Mouse (Mus musculus): ENCODE data around the gene Zswim8. TPM values are rescaled to one million over a fixed set of nuclear protein-coding genes. Genes with fewer than 3 reads are reported as not detected.

Zswim8 gene
- 162 TPM for polyA plus RNA-seq (2021)

DNA sequence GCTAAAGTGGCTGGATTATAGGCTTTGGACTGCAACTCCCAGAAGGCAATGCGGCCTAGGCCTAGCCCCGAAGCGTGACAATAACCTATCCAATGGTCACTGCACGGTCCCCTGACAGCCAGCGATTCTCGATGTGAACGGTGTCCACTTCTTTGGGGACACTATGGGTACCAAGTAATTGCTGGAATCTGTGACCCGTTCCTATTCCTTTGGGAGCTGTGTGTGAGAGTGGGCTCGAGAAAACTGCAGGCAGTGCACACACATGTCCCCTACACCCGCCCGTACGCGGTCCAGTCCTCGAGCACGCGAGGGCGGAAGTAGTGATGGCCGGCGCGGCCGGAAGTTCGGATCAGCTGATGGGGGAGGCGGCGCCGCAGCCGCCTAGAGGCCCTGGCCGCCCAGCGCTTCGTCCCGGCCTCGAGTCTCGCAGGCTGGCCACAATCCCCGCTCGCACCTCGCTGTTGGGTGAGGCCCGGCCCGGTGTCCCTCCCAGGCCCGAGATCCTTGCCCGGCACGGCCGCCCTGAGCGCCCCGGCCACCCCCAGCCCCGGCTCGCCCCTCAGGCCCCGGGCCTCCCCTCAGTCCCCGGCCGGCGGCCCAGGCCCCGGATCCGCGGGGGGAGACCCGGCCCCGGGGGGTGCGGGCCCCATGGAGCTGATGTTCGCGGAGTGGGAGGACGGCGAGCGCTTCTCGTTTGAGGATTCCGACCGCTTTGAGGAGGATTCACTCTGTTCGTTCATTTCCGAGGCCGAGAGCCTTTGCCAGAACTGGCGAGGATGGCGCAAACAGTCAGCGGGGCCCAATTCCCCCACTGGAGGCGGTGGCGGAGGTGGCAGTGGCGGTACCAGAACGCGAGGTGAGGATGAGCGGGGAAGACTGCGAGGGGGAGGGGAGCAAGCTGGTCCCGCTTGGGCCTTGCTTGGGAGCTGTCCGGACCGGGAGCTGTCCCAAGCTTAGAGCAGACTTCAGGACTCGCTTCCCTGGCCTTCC, at the start of gene Zswim8:
Gene Zswim8 (plus strand): TSS at position 352 of the 990 bp plus-strand sequence.
- ATAC-seq (peak; percentile 86), DNase-seq (ENCODE audit: low read depth, low spot score) (peak; percentile 72)
- ChIA-PET POLR2A (interaction anchor here (0.6 to 1.9 kb wide), 10 partner anchors 8 to 325 kb away, joined by 3 to 7 read pairs (median 4); partner anchors contain the start of gene Camk2g), CTCF (interaction anchor here (1.4 to 1.7 kb wide), 2 partner anchors 9 to 95 kb away, joined by 5 read pairs; no protein-coding TSS in a partner anchor)
- in situ Hi-C loops (cut with MboI; ENCODE audit: low pct_unique_long_range_greater_than_20kb), result no loop called here
- no peak for TF ChIP-seq CTCF (IDR thresholded peaks at IDR 0.05)
- no peaks in the 10 kb centered on the region for H3K27me3 ChIP-seq

DNA sequence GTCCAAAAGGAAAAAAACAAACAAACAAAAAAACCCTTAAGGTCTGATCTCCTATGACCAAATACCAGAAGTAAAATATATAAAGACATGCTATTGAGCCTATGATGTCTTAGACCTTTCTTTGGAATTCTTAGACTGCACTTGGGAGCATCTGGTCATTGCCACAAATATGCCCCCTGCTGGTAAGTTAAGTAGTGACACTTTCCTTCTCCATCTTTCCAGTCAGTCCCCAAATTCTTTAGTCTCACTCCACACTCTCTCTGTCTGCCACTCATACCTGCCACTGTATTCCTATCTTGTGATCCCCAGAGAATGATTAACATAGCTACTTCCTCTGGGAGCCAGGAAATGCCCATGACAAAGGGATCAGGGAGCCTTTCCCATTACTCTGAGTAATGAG, 49.0 kb upstream of the Zswim8 start:
- in situ Hi-C loops (cut with MboI; ENCODE audit: low pct_unique_long_range_greater_than_20kb), result loop anchor here (5.0 kb wide), 1 partner anchor 71 kb away; no protein-coding TSS in a partner anchor
- no peaks in the 10 kb centered on the region for H3K27me3 ChIP-seq
- ChIA-PET CTCF (interaction anchor here (0.7 to 6.2 kb wide), 13 partner anchors 10 to 91 kb away, joined by 3 to 72 read pairs (median 4); partner anchors contain the start of gene Usp54), POLR2A (interaction anchor here (0.5 to 1.2 kb wide), 2 partner anchors 51 to 82 kb away, joined by 3 to 4 read pairs; no protein-coding TSS in a partner anchor)
- ATAC-seq, result no peak
- no peak for TF ChIP-seq CTCF (IDR thresholded peaks at IDR 0.05)
- DNase-seq (ENCODE audit: low read depth, low spot score), result no peak

DNA sequence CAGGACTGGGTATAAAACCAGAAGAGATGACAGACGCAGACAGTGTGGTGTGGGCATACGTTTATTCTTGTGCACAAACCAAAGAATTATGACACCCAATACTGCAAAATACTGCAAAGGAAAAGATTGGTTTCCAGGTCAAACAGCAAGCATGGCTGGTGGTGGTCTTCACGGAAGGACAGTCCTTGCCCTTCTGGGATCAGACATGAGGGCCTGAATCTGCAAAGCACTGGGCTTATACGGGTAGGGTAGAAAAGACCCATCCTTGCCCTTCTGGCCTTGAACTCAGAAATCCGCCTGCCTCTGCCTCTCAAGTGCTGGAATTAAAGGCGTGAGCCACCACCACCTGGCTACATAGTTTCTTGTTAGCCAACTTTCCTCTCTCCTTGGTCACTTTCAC, 48.5 kb upstream of the Zswim8 start:
- ATAC-seq (no peak), DNase-seq (ENCODE audit: low read depth, low spot score) (no peak)
- TF ChIP-seq CTCF (IDR thresholded peaks at IDR 0.05), result no peak
- CTCF ChIA-PET, result interaction anchor here (0.7 to 6.2 kb wide), 13 partner anchors 10 to 97 kb away, joined by 3 to 72 read pairs (median 4); partner anchors contain the start of gene Usp54
- in situ Hi-C loops (cut with MboI; ENCODE audit: low pct_unique_long_range_greater_than_20kb), result loop anchor here (5.0 kb wide), 1 partner anchor 72 kb away; no protein-coding TSS in a partner anchor
- POLR2A ChIA-PET, result interaction anchor here (0.6 to 1.2 kb wide), 2 partner anchors 49 to 83 kb away, joined by 3 to 4 read pairs; no protein-coding TSS in a partner anchor
- H3K27me3 ChIP-seq, result no peaks in the 10 kb centered on the region

DNA sequence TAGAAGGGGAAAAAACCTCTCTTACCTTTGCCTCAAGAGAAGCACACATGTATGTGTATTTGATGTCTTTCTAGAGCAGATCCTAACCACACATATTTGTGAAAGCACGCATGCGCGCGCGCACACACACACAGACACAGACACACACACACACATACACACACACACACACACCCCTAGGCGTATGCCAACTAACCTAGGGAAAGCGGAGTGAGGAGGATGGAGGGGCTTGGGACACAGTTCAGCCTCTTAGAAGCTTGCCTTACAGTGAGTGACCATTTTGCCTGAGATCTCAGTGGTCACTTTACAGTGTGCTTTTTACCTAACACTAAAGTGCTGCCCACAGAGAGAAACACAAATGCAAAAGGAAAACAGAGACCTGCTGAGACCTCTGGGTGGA, 47.7 kb upstream of the Zswim8 start:
- H3K27me3 ChIP-seq, result no peaks in the 10 kb centered on the region
- CTCF ChIA-PET, result interaction anchor here (0.9 to 6.2 kb wide), 6 partner anchors 11 to 98 kb away, joined by 3 to 72 read pairs (median 6); no protein-coding TSS in a partner anchor
- DNase-seq (ENCODE audit: low read depth, low spot score), result no peak
- in situ Hi-C loops (cut with MboI; ENCODE audit: low pct_unique_long_range_greater_than_20kb), result loop anchor here (5.0 kb wide), 1 partner anchor 72 kb away; no protein-coding TSS in a partner anchor
- no peak for ATAC-seq
- TF ChIP-seq CTCF (IDR thresholded peaks at IDR 0.05), result no peak
- POLR2A ChIA-PET, result interaction anchor here (0.6 to 1.2 kb wide), 2 partner anchors 48 to 83 kb away, joined by 3 to 4 read pairs; no protein-coding TSS in a partner anchor

DNA sequence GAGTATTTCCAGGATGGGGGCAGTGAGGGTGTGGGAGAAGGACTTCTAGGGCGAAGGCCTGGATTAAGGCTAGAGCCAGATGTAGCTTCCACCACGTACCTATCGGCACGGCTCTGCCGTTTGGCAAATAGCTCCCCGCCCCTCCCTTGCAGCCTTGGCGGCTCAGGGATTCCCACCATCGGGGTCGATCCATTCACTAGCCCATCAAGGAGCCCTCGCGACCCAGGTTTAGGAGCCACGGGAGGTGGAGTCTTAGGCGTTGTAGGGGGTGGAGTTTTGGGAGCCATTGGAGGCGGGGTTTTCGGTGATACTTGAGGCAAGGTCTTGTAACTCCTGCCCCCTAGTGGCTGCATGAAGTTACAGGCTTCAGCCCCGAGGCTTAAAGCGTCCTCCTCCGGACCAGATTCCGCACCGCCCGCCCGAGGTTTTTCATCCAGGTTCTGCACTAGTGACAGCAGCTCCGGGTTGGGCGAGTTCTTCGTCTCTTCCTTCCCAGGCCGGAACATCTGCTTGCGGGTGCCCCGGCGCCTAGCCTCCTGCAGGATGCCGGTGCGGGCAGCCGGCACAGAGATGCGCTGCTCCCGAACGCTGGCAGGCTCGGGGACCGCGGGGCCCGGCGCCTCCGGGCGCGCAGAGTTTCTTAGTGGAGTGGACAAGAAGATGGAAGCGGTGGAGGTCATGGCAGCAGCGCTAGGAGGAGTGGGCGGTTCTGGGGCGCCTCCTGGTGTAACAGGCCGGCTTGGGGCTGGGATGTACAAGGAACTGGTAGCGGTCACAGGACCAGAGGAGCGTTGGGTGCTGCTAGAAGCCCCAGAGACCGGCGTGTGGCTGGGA, 46.3 kb upstream of the Zswim8 start:
- DNase-seq (ENCODE audit: low read depth, low spot score), result peak; percentile 69
- POLR2A ChIA-PET, result interaction anchor here (0.7 to 1.3 kb wide), 6 partner anchors 9 to 99 kb away, joined by 3 to 5 read pairs (median 3); no protein-coding TSS in a partner anchor
- CTCF ChIA-PET, result interaction anchor here (0.7 to 6.2 kb wide), 12 partner anchors 12 to 96 kb away, joined by 3 to 72 read pairs (median 4); no protein-coding TSS in a partner anchor
- no peak for TF ChIP-seq CTCF (IDR thresholded peaks at IDR 0.05)
- no peaks in the 10 kb centered on the region for H3K27me3 ChIP-seq
- peak; percentile 83 for ATAC-seq
- in situ Hi-C loops (cut with MboI; ENCODE audit: low pct_unique_long_range_greater_than_20kb), result no loop called here

DNA sequence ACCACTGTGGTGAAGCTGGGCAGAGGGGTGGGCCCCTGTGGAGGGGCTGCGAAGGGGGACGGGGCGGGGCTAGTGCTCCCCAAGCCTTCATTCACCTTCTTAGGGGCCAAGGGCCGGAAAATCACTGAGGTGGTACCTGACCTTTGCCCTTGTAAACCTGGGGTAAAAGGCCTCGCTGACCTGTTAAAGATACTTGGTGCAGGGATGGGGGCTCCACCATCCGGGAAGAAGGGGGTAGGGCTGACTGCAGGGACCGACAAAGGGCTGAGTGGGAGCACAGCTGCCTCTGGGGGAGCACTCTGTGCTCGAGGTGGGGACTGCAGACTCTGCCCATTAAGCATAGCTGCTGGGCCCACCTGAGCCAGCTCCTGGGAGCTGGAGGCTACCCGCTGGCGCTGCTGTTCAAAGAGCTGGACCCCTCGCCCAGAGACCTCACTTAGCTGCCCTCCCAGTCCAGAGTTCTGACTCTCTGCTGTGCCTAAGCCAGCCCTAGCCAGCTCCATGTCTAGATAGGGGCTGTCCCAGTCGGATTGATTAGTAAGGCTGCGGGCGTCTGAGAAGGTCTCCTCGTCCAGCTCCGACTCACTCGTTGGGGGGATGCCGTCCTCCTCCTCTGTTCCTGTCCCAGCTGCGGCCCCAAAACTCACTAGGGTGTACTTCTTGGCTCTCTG, 45.6 kb upstream of the Zswim8 start:
- TF ChIP-seq CTCF (IDR thresholded peaks at IDR 0.05), result no peak
- ChIA-PET POLR2A (interaction anchor here (0.7 to 1.3 kb wide), 3 partner anchors 54 to 86 kb away, joined by 3 to 5 read pairs (median 4); no protein-coding TSS in a partner anchor), CTCF (interaction anchor here (1.2 to 6.2 kb wide), 6 partner anchors 11 to 85 kb away, joined by 3 to 72 read pairs (median 4); no protein-coding TSS in a partner anchor)
- in situ Hi-C loops (cut with MboI; ENCODE audit: low pct_unique_long_range_greater_than_20kb), result no loop called here
- H3K27me3 ChIP-seq, result no peaks in the 10 kb centered on the region
- ATAC-seq (no peak), DNase-seq (ENCODE audit: low read depth, low spot score) (no peak)

DNA sequence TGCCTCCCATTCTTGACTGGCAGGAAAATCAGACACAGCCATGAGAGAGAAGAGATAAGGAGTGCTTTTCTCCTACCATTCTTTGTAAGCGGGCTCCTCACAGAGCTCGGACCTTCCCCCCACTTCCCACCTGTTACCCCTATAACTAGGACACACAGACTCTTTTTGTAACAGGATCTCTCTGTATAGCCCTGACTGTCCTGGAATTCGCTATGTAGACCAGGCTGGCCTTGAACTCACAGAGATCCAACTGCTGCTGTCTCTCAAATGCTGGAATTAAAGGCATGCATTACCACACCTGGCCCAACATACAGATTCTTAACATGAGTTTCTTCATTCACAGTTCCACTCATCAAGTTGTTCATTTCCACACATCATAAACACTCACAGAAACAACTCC, 44.6 kb upstream of the Zswim8 start:
- ATAC-seq (no peak), DNase-seq (ENCODE audit: low read depth, low spot score) (no peak)
- in situ Hi-C loops (cut with MboI; ENCODE audit: low pct_unique_long_range_greater_than_20kb), result no loop called here
- CTCF ChIA-PET, result interaction anchor here (6.2 kb wide), 1 partner anchor 86 kb away, joined by 72 read pairs; no protein-coding TSS in a partner anchor
- H3K27me3 ChIP-seq, result no peaks in the 10 kb centered on the region
- POLR2A ChIA-PET, result interaction anchor here (0.8 kb wide), 1 partner anchor 45 kb away, joined by 3 read pairs; no protein-coding TSS in a partner anchor
- no peak for TF ChIP-seq CTCF (IDR thresholded peaks at IDR 0.05)

DNA sequence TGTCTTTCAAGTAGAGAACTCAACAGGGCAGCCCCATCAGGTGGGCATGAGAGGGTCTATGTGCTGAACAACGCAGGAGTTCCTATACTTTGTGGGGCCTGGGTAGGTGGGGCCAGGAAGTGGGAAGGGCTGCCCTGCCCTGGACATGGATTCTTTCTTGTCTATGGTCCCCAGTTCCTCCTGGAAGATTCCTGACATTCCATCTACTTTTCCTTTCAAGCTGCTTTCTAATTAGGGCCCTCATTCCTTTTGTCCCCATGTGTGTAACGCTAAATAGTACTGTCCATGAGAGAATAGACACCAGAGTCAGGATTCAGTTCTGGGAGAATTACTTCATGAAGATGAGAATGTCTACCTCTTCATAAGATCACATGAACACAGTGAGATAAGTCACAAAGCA, 43.8 kb upstream of the Zswim8 start:
- TF ChIP-seq CTCF (IDR thresholded peaks at IDR 0.05), result no peak
- in situ Hi-C loops (cut with MboI; ENCODE audit: low pct_unique_long_range_greater_than_20kb), result no loop called here
- no peaks in the 10 kb centered on the region for H3K27me3 ChIP-seq
- POLR2A ChIA-PET, result interaction anchor here (0.6 kb wide), 1 partner anchor 55 kb away, joined by 3 read pairs; no protein-coding TSS in a partner anchor
- no peak for ATAC-seq
- DNase-seq (ENCODE audit: low read depth, low spot score), result no peak
- CTCF ChIA-PET, result interaction anchor here (1.0 to 6.2 kb wide), 5 partner anchors 10 to 218 kb away, joined by 3 to 72 read pairs (median 3); no protein-coding TSS in a partner anchor

DNA sequence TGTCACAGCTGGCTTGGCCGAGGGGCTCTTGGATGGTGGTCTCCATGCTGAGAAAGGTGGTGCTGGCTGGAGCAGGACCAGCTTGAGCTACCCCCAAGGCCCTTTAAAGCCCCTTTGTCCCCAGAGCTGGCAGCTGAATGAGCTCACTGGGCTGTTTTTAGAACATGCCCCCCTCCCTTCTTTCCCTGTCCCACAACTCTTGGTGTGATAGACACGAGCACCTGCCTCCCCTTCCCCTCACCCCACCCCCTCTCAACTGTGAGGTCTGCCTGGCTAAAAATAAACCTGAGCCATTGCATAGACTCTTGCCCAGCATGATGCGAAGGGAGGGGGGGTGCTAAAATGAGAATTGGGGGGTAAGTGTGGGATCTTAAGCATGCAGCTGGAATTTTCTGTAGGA, 42.9 kb upstream of the Zswim8 start:
- CTCF ChIA-PET, result interaction anchor here (1.0 to 1.6 kb wide), 4 partner anchors 9 to 219 kb away, joined by 3 to 5 read pairs (median 3); no protein-coding TSS in a partner anchor
- no peaks in the 10 kb centered on the region for H3K27me3 ChIP-seq
- ATAC-seq (no peak), DNase-seq (ENCODE audit: low read depth, low spot score) (no peak)
- in situ Hi-C loops (cut with MboI; ENCODE audit: low pct_unique_long_range_greater_than_20kb), result no loop called here
- POLR2A ChIA-PET, result interaction anchor here (0.6 kb wide), 1 partner anchor 56 kb away, joined by 3 read pairs; no protein-coding TSS in a partner anchor
- no peak for TF ChIP-seq CTCF (IDR thresholded peaks at IDR 0.05)
